Mouse (Mus musculus) mesoderm, embryonic 11.5 days (tissue): ENCODE measurements at regions not wholly inside any gene's neighbourhood (a gene's known extent, or its start where the extent isn't known, plus 50 kb on each side); places are given as distances from the start of the nearest gene placed in this dataset.

Experiments used
- DNase-seq: peaks from one replicate; pipeline ENCODE4 v3.0.0-alpha.2; 2012; ENCODE audit warnings: low read depth, low spot score

GRCm38 (mm10) chr16:84318091-84318490, 196.8 kb upstream of the A730009L09Rik start:
- DNase-seq, result no peak

GRCm38 (mm10) chr16:84321569-84321968, 193.4 kb upstream of the A730009L09Rik start:
- DNase-seq, result no peak

GRCm38 (mm10) chr16:84330293-84330692, 184.6 kb upstream of the A730009L09Rik start:
- DNase-seq, result no peak

GRCm38 (mm10) chr16:84346089-84346488, 168.8 kb upstream of the A730009L09Rik start:
- DNase-seq, result no peak

- no peak for DNase-seq
Observed at GRCm38 (mm10) chr16:84355118-84355517, 159.8 kb upstream of the A730009L09Rik start.

GRCm38 (mm10) chr16:84365969-84366368, 149.0 kb upstream of the A730009L09Rik start:
- no peak for DNase-seq

DNA sequence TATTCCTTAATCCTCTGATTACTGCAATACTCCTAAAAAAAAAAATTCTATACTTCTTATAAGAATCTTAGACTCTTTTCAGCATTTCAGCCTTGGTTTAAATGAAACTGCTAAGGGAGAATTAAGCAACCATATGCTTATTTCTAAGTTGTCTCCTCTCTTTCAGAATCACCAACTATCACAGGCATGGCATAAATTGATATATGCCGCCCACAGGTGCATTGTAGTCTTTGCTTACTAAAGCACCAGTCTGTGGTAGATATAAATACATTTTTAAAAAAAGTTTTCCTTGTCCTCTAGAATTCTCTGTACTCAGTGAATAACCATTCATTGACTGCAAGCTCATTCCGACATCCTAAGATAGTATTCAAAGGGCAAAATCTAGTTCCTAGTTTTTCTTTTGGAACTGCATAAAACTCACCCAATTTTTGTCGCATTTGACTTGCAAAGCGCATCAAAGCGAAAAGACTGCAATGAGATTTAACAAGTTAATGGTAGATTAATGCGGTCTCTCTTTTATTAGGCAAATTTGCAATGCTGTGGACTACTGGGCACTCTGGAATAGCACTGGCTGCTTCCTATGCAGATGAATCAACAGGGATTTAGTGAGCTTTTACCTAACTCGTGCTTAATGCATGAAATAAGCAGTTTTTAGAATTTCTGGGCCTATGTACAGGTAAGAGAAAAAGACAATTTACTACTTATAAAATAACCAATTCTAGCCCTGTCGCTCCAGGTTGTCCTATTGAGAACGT, 145.8 kb upstream of the A730009L09Rik start:
- DNase-seq, result no peak

- no peak for DNase-seq
Observed at GRCm38 (mm10) chr16:84378461-84378860, 136.5 kb upstream of the A730009L09Rik start.

DNA sequence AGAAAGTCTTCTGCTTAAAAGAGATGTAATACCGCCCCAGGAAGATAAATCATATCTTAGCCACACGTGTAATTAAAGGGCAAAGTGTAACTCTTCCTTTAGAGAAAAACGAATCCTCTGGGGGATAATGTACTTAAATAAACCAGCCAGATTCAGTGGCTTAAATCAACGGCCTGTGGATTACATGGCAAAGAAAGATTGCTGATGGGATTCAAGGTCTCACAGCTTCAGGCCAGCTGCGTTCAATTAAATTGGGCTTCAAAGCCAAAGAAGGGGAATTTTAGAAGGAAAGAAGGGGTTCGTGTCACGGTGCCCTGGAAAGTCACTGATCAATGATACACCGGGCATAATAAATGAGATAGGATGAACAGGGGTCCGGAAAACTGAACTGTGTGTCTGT, 123.2 kb upstream of the A730009L09Rik start:
- peak; percentile 60 for DNase-seq

- DNase-seq, result no peak
Observed at GRCm38 (mm10) chr16:84394895-84395294, 120.0 kb upstream of the A730009L09Rik start.

DNA sequence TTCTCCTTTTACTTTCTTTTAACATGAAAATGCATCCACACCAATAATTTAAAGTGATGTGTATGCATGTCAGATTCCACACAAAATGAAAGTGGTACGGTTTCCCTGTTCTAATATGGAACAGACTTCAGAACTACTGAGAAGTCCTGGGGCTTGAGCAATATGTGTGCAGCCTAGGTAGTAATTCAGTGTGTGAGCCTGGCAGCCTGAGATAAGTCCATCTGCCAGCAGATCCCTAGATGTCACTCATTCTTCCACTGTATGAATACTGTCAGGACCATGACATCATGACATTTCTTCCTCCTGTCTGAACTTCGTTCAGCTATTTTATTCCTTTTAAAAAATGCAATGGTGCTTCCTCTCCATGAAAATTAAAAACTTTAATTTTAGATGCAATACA, 93.3 kb upstream of the A730009L09Rik start:
- DNase-seq, result no peak

GRCm38 (mm10) chr16:84426990-84427540, 87.9 kb upstream of the A730009L09Rik start:
- DNase-seq, result no peak

- no peak for DNase-seq
Observed at GRCm38 (mm10) chr16:84456596-84456995, 58.3 kb upstream of the A730009L09Rik start.

DNA sequence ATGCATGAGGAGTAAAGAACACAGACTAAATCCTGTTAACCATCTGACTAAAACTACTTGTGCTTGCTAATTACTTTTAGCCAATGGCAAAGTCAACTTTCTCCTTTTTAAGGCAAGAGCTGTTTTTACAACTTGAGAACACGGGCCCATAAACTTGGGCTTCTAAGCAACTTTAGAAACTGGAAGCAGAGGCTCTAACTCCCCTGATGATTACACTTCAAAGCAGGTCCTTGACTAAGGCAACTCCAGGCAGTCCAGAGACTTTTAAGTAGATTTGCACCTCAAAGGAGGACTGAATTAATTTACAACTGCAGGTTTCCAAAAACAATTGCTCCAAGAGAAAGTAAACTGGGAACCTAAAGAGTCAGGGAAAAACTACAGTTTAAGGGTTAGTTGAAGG, 52.8 kb upstream of the A730009L09Rik start:
- no peak for DNase-seq
